10 mouse cellular contexts compared by ENCODE assay signal in the genomic region with DNA sequence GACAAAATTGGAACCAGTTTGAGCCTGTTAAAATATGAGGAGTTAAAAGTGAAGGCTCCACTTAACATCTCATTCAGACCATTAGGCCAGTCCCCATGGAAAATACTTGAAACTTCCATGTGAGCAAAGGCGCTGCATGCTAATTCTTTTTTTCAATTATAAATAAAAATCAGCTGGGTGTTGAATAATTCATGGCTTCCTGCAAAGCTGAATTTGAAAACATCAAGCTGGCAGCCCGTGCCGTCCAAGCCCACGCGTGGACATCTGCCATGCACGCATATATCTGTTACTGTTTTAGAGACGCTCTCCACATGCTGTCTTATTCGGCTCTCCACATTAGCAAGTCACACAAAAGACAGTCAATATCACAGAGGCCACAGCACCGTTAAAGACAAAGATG.
A peak's percentile ranks its signal among the peaks of the same experiment; 100 is the strongest.
DNase-seq lines count a peak whose midpoint lies in the region; ATAC-seq lines count a peak whose summit lies in the region.
"Had no signal": no experiment of that assay in that cellular context is flagged by ENCODE, and none has a peak within 500 bp of the region (broad histone marks: within the 10 kb centered on the region; RNA-seq: fewer than 3 reads in every experiment).

No protein-coding gene starts in this region.

- ATAC-seq in kidney, embryonic 14.5 days (ENCODE audit: low FRiP score, low TSS enrichment), result no peak
- peak; percentile 72 for ATAC-seq in hindbrain, embryonic 16.5 days
- ATAC-seq in intestine, embryonic 16.5 days, result no peak

- no peak overlapping the region for H3K4me3 ChIP-seq in kidney, embryonic 14.5 days (ENCODE audit: low read length)
- H3K4me3 ChIP-seq in hindbrain, embryonic 16.5 days (ENCODE audit: low read length), result no peak overlapping the region
- no peak overlapping the region for H3K4me3 ChIP-seq in intestine, embryonic 16.5 days (ENCODE audit: low read length)
- H3K4me3 ChIP-seq: heart, embryonic 15.5 days had no signal

- DNase-seq in kidney, postnatal 14 days, result peak; percentile 6
- peak; percentile 78 to 85 for DNase-seq in left cerebral cortex, postnatal 36 days (ENCODE audit: low spot score in 2 of 2)
- peak; percentile 88 to 93 for DNase-seq in right cerebral cortex, postnatal 36 days (ENCODE audit: low spot score in 2 of 2)
- DNase-seq in urinary bladder, postnatal 14 days (ENCODE audit: low spot score), result no peak
- DNase-seq in gastrocnemius, postnatal 25 days, result no peak
- DNase-seq: thymus, postnatal 25 days had no signal

- no peaks in the 10 kb centered on the region for H3K9me3 ChIP-seq in kidney, embryonic 14.5 days (ENCODE audit: control insufficient read depth, low read length)
- H3K9me3 ChIP-seq in hindbrain, embryonic 16.5 days (ENCODE audit: control insufficient read depth, low read length), result no peaks in the 10 kb centered on the region
- no peaks in the 10 kb centered on the region for H3K9me3 ChIP-seq in intestine, embryonic 16.5 days (ENCODE audit: control insufficient read depth, low read length)
- H3K9me3 ChIP-seq: heart, embryonic 15.5 days had no signal

- no peaks in the 10 kb centered on the region for H3K36me3 ChIP-seq in kidney, embryonic 14.5 days (ENCODE audit: control insufficient read depth, insufficient read depth, low read length)
- no peaks in the 10 kb centered on the region for H3K36me3 ChIP-seq in hindbrain, embryonic 16.5 days (ENCODE audit: control insufficient read depth, insufficient read depth, low read length)
- no peaks in the 10 kb centered on the region for H3K36me3 ChIP-seq in intestine, embryonic 16.5 days (ENCODE audit: control insufficient read depth, insufficient read depth, low read length)

- intact Hi-C loops in left cerebral cortex, postnatal 36 days (cut with DNase I), result no loop called here

- H3K27me3 ChIP-seq in kidney, embryonic 14.5 days (ENCODE audit: control insufficient read depth, insufficient read depth, low read length), result no peaks in the 10 kb centered on the region
- H3K27me3 ChIP-seq in hindbrain, embryonic 16.5 days (replicated peaks; ENCODE audit: control insufficient read depth, insufficient read depth, low read length), result no peaks in the 10 kb centered on the region
- H3K27me3 ChIP-seq in intestine, embryonic 16.5 days (replicated peaks; ENCODE audit: control insufficient read depth, insufficient read depth, low read length), result no peaks in the 10 kb centered on the region
- H3K27me3 ChIP-seq: heart, embryonic 15.5 days had no signal

- no peak overlapping the region for H3K4me2 ChIP-seq in kidney, embryonic 14.5 days (replicated peaks; ENCODE audit: low read depth, low read length)
- H3K4me2 ChIP-seq in hindbrain, embryonic 16.5 days (ENCODE audit: low read length), result peak overlapping the region; percentile 8
- H3K4me2 ChIP-seq in intestine, embryonic 16.5 days (ENCODE audit: low read depth, low read length), result no peak overlapping the region
- H3K4me2 ChIP-seq: heart, embryonic 15.5 days had no signal

- H3K27ac ChIP-seq in kidney, embryonic 14.5 days (ENCODE audit: low read depth, low read length), result no peak overlapping the region
- no peak overlapping the region for H3K27ac ChIP-seq in hindbrain, embryonic 16.5 days (ENCODE audit: low read depth, low read length)
- no peak overlapping the region for H3K27ac ChIP-seq in intestine, embryonic 16.5 days (ENCODE audit: low read length)

- 76% methylated on average over 9 of the region's 9 CpGs for WGBS in kidney, embryonic 14.5 days
- 22% methylated on average over 9 of the region's 9 CpGs for WGBS in hindbrain, embryonic 16.5 days
- WGBS in intestine, embryonic 16.5 days, result 66% methylated on average over 9 of the region's 9 CpGs

- no peak overlapping the region for H3K9ac ChIP-seq in kidney, embryonic 14.5 days (ENCODE audit: low read depth, low read length)
- no peak overlapping the region; the same call in 1 of the 2 replicates for H3K9ac ChIP-seq in hindbrain, embryonic 16.5 days (ENCODE audit: low read depth, low read length)
- no peak overlapping the region for H3K9ac ChIP-seq in intestine, embryonic 16.5 days (ENCODE audit: low read depth, low read length)
- H3K9ac ChIP-seq: heart, embryonic 15.5 days had no signal

- H3K4me1 ChIP-seq in kidney, embryonic 14.5 days (ENCODE audit: control insufficient read depth, insufficient read depth, low read length), result no peaks in the 10 kb centered on the region
- no peaks in the 10 kb centered on the region for H3K4me1 ChIP-seq in hindbrain, embryonic 16.5 days (ENCODE audit: control insufficient read depth, insufficient read depth, low read depth, low read length)
- H3K4me1 ChIP-seq in intestine, embryonic 16.5 days (ENCODE audit: control insufficient read depth, insufficient read depth, low read length), result no peaks in the 10 kb centered on the region
- H3K4me1 ChIP-seq: heart, embryonic 15.5 days had no signal

Comparison
In these comparisons a context has a peak if more than half of its experiments do, and no peak if none do; other contexts are left out.
1. DNase-seq: peak in kidney, postnatal 14 days (single experiment), left cerebral cortex, postnatal 36 days (2 of 2) and right cerebral cortex, postnatal 36 days (2 of 2); none in urinary bladder, postnatal 14 days (single experiment) and gastrocnemius, postnatal 25 days (single experiment).